ENCODE assay signal across 19 mouse cellular contexts in genomic region chr13:20798536-20798935, GRCm38 (mm10). TPM values are rescaled to one million over a fixed set of nuclear protein-coding genes. Genes with fewer than 3 reads are reported as not detected.
"Had no signal": no experiment of that assay in that cellular context is flagged by ENCODE, and none has a peak within 500 bp of the region (broad histone marks: within the 10 kb centered on the region; RNA-seq: fewer than 3 reads in every experiment).

No protein-coding gene starts in this region.

- H3K27ac ChIP-seq: kidney, postnatal 0 days; limb, embryonic 12.5 days; limb, embryonic 15.5 days; liver, embryonic 12.5 days; liver, embryonic 15.5 days; stomach, postnatal 0 days had no signal

- H3K27me3 ChIP-seq: limb, embryonic 12.5 days; limb, embryonic 15.5 days; liver, embryonic 12.5 days; liver, embryonic 15.5 days had no signal

- ATAC-seq: inflammation-experienced regulatory T-cells, adult 6 months; intestine, embryonic 16.5 days; liver, embryonic 12.5 days had no signal

- H3K4me2 ChIP-seq: limb, embryonic 12.5 days; limb, embryonic 15.5 days; liver, embryonic 12.5 days; liver, embryonic 15.5 days; lung, embryonic 14.5 days; midbrain, embryonic 11.5 days had no signal

- H3K9me3 ChIP-seq: limb, embryonic 12.5 days; limb, embryonic 15.5 days; liver, embryonic 12.5 days; liver, embryonic 15.5 days had no signal

- H3K36me3 ChIP-seq: limb, embryonic 12.5 days; limb, embryonic 15.5 days; liver, embryonic 12.5 days; liver, embryonic 15.5 days had no signal

- H3K4me1 ChIP-seq: limb, embryonic 12.5 days; limb, embryonic 15.5 days had no signal

- H3K9ac ChIP-seq: limb, embryonic 12.5 days; limb, embryonic 15.5 days; liver, embryonic 12.5 days; liver, embryonic 15.5 days; lung, embryonic 14.5 days had no signal

- DNase-seq: lung, embryonic 14.5 days; lung, postnatal 10 days; lung, postnatal 36 days; midbrain, embryonic 14.5 days; right cerebral cortex, adult 18-20 months; right cerebral cortex, postnatal 14 days; right cerebral cortex, postnatal 4 days; thymus, adult 2 months; thymus, postnatal 36 days had no signal

- H3K4me3 ChIP-seq: limb, embryonic 12.5 days; limb, embryonic 15.5 days; liver, embryonic 12.5 days; liver, embryonic 15.5 days had no signal

RNA-seq across cellular contexts. Expression of gene Aoah, which starts 4.6 kb away (rescaled TPM):
- polyA plus RNA-seq: inflammation-experienced regulatory T-cells, adult 6 months; neural tube, embryonic 14.5 days had no signal
